Mouse (Mus musculus) gastrocnemius, postnatal 25 days (tissue): ENCODE results near the gene Wscd2. TPM values are rescaled to one million over a fixed set of nuclear protein-coding genes. Genes with fewer than 3 reads are reported as not detected.

Experiments used
- DNase-seq: peaks from one replicate; pipeline ENCODE4 v3.0.0; 2022
- total RNA-seq, 2 experiments: library from RNA; stranded (reverse); gene quantifications; 1 replicate in 1 of 2; 2 replicates in 1 of 2; pipeline ENCODE4 v1.2.3; 2021

Wscd2 gene
- total RNA-seq, 2 experiments from 2014 or later, result 0.31 to 0.46 TPM

GRCm38 (mm10) chr5:113485584-113486162 lies 4.5 kb upstream of the Wscd2 start:
- DNase-seq, result no peak

GRCm38 (mm10) chr5:113487879-113488278 lies 2.3 kb upstream of the Wscd2 start:
- no peak for DNase-seq

GRCm38 (mm10) chr5:113489617-113490016 lies 516 bp upstream of the Wscd2 start:
- no peak for DNase-seq

GRCm38 (mm10) chr5:113490467-113491260 lies 531 bp downstream of the Wscd2 start:
- peak; percentile 16 for DNase-seq

GRCm38 (mm10) chr5:113491552-113491951 lies 1.4 kb downstream of the Wscd2 start:
- DNase-seq, result no peak

GRCm38 (mm10) chr5:113491988-113492387 lies 1.9 kb downstream of the Wscd2 start:
- DNase-seq, result no peak

GRCm38 (mm10) chr5:113492417-113493035 lies 2.4 kb downstream of the Wscd2 start:
- DNase-seq, result no peak

- no peak for DNase-seq
Observed at GRCm38 (mm10) chr5:113493997-113494396, 3.9 kb downstream of the Wscd2 start.

- DNase-seq, result no peak
Observed at GRCm38 (mm10) chr5:113496926-113497325, 6.8 kb downstream of the Wscd2 start.

GRCm38 (mm10) chr5:113499421-113499820 lies 9.3 kb downstream of the Wscd2 start:
- DNase-seq, result no peak

GRCm38 (mm10) chr5:113503276-113503675 lies 13.1 kb downstream of the Wscd2 start:
- no peak for DNase-seq

- no peak for DNase-seq
Observed at GRCm38 (mm10) chr5:113504654-113505053, 14.5 kb downstream of the Wscd2 start.

- DNase-seq, result no peak
Observed at GRCm38 (mm10) chr5:113506065-113506464, 15.9 kb downstream of the Wscd2 start.

- no peak for DNase-seq
Observed at GRCm38 (mm10) chr5:113506779-113507178, 16.6 kb downstream of the Wscd2 start.

- no peak for DNase-seq
Observed at GRCm38 (mm10) chr5:113509167-113509566, 19.0 kb downstream of the Wscd2 start.

GRCm38 (mm10) chr5:113513640-113514039 lies 23.5 kb downstream of the Wscd2 start:
- DNase-seq, result no peak

GRCm38 (mm10) chr5:113514062-113514461 lies 23.9 kb downstream of the Wscd2 start:
- no peak for DNase-seq

- no peak for DNase-seq
Observed at GRCm38 (mm10) chr5:113516119-113516872, 26.2 kb downstream of the Wscd2 start.

- DNase-seq, result no peak
Observed at GRCm38 (mm10) chr5:113516873-113517336, 26.8 kb downstream of the Wscd2 start.

- DNase-seq, result no peak
Observed at GRCm38 (mm10) chr5:113517387-113517786, 27.3 kb downstream of the Wscd2 start.

GRCm38 (mm10) chr5:113521037-113521436 lies 30.9 kb downstream of the Wscd2 start:
- no peak for DNase-seq

GRCm38 (mm10) chr5:113538826-113539225 lies 48.7 kb downstream of the Wscd2 start:
- DNase-seq, result no peak
